33 mouse cellular contexts compared by ENCODE assay signal in genomic region chr15:16555173-16555572, GRCm38 (mm10).
"Had no signal": no experiment of that assay in that cellular context is flagged by ENCODE, and none has a peak within 500 bp of the region (broad histone marks: within the 10 kb centered on the region; RNA-seq: fewer than 3 reads in every experiment).

No protein-coding gene starts in this region.

- H3K9ac ChIP-seq: heart, embryonic 12.5 days; heart, embryonic 13.5 days; heart, embryonic 15.5 days; hindbrain, embryonic 12.5 days; hindbrain, embryonic 13.5 days; hindbrain, embryonic 14.5 days; hindbrain, embryonic 15.5 days; intestine, embryonic 15.5 days; kidney, embryonic 15.5 days had no signal

- H3K27me3 ChIP-seq: heart, embryonic 12.5 days; heart, embryonic 13.5 days; heart, embryonic 15.5 days; hindbrain, embryonic 12.5 days; hindbrain, embryonic 13.5 days; hindbrain, embryonic 15.5 days; intestine, embryonic 15.5 days; kidney, embryonic 15.5 days had no signal

- DNase-seq: heart, postnatal 10 days; heart, postnatal 14 days; heart, postnatal 36 days; heart, postnatal 4 days; kidney, adult 11 months; kidney, adult 18-20 months; kidney, adult 2 months; kidney, adult 8-10 months; kidney, postnatal 10 days; kidney, postnatal 14 days; kidney, postnatal 25 days; kidney, postnatal 36 days; layer of hippocampus, adult 9-11 months; layer of hippocampus, postnatal 36 days had no signal

- H3K36me3 ChIP-seq: heart, embryonic 10.5 days; heart, embryonic 12.5 days; heart, embryonic 13.5 days; heart, embryonic 15.5 days; hindbrain, embryonic 10.5 days; hindbrain, embryonic 12.5 days; hindbrain, embryonic 13.5 days; hindbrain, embryonic 15.5 days; intestine, embryonic 15.5 days; kidney, embryonic 15.5 days had no signal

- H3K4me1 ChIP-seq: heart, embryonic 10.5 days; heart, embryonic 12.5 days; heart, embryonic 13.5 days; heart, embryonic 15.5 days; hindbrain, embryonic 10.5 days; hindbrain, embryonic 12.5 days; hindbrain, embryonic 13.5 days; hindbrain, embryonic 15.5 days; intestine, embryonic 15.5 days; kidney, embryonic 15.5 days had no signal

- H3K4me3 ChIP-seq: heart, embryonic 10.5 days; heart, embryonic 12.5 days; heart, embryonic 13.5 days; heart, embryonic 15.5 days; hindbrain, embryonic 10.5 days; hindbrain, embryonic 12.5 days; hindbrain, embryonic 13.5 days; hindbrain, embryonic 15.5 days; intestine, embryonic 15.5 days; kidney, embryonic 15.5 days; layer of hippocampus, adult 2 months; left cerebral cortex, adult 2 months had no signal

- ATAC-seq: hindbrain, embryonic 16.5 days; hindbrain, postnatal 0 days; inflammation-experienced regulatory T-cells, adult 6 months; intestine, embryonic 15.5 days; intestine, embryonic 16.5 days; intestine, postnatal 0 days had no signal

- H3K27ac ChIP-seq: heart, embryonic 10.5 days; heart, embryonic 13.5 days; heart, embryonic 15.5 days; hindbrain, embryonic 10.5 days; hindbrain, embryonic 12.5 days; hindbrain, embryonic 13.5 days; hindbrain, embryonic 14.5 days; hindbrain, embryonic 15.5 days; hindbrain, postnatal 0 days; intestine, embryonic 15.5 days; kidney, embryonic 15.5 days; kidney, postnatal 0 days; layer of hippocampus, adult 2 months; left cerebral cortex, adult 2 months had no signal

- H3K9me3 ChIP-seq: heart, embryonic 10.5 days; heart, embryonic 12.5 days; heart, embryonic 13.5 days; heart, embryonic 15.5 days; hindbrain, embryonic 10.5 days; hindbrain, embryonic 12.5 days; hindbrain, embryonic 13.5 days; hindbrain, embryonic 15.5 days; intestine, embryonic 15.5 days; kidney, embryonic 15.5 days had no signal

- H3K4me2 ChIP-seq: heart, embryonic 12.5 days; heart, embryonic 13.5 days; heart, embryonic 15.5 days; hindbrain, embryonic 12.5 days; hindbrain, embryonic 13.5 days; hindbrain, embryonic 14.5 days; hindbrain, embryonic 15.5 days; intestine, embryonic 15.5 days; kidney, embryonic 15.5 days had no signal
